Mouse (Mus musculus) erythroblast, embryonic 14.5 days (primary cell): ENCODE data around the gene Cab39l.

ENCODE experiments used
- GATA1 ChIP-seq: IDR thresholded peaks from 2 replicates; pipeline ENCODE4 v1.6.1; 2012; ENCODE audit warnings: low read length, inconsistent platforms, mixed read lengths
- TAL1 ChIP-seq: IDR thresholded peaks from 3 replicates; pipeline ENCODE4 v1.6.1; 2012; ENCODE audit warnings: low read length, inconsistent platforms, mixed read lengths

- TF ChIP-seq TAL1 = no peak
- TF ChIP-seq GATA1 = no peak
Measured at GRCm38 (mm10) chr14:59504831-59505230, 64.1 kb downstream of the Cab39l start.
